Mouse (Mus musculus) G1E (cell line): ENCODE measurements around the gene Wdr61. TPM values are rescaled to one million over a fixed set of nuclear protein-coding genes. Genes with fewer than 3 reads are reported as not detected.
"Not testable (repeated sequence)": the region's sequence is repeated elsewhere in the genome, so short reads cannot be mapped to it uniquely, and the experiment has no call there.

ENCODE experiments used
- ATAC-seq: 2 replicates; pipeline ENCODE4 v1.8.0; 2016; ENCODE audit warnings: mild to moderate bottlenecking; ENCODE audit not compliant: insufficient number of reproducible peaks, poor library complexity, low FRiP score, severe bottlenecking; ENCODE audit errors: extremely low read depth
- DNase-seq: peaks from one replicate; pipeline ENCODE4 v3.0.0; 2012; ENCODE audit warnings: low spot score
- H3K27me3 ChIP-seq: 2 replicates; pipeline ENCODE4 v1.6.1; 2012; ENCODE audit warnings: mild to moderate bottlenecking, low read length, inconsistent platforms; ENCODE audit not compliant: insufficient read depth
- H3K36me3 ChIP-seq: replicated peaks from 2 replicates; pipeline ENCODE3; 2012; ENCODE audit warnings: mild to moderate bottlenecking, inconsistent platforms
- H3K4me1 ChIP-seq: 2 replicates; pipeline ENCODE4 v1.6.1; 2012; ENCODE audit warnings: low read depth, low read length, inconsistent platforms, mixed read lengths; ENCODE audit not compliant: insufficient read depth
- H3K4me3 ChIP-seq: 2 replicates; pipeline ENCODE4 v1.5.1; 2012; ENCODE audit warnings: low read depth, mild to moderate bottlenecking, inconsistent platforms, low read length, moderate library complexity, mixed read lengths
- H3K9me3 ChIP-seq: replicated peaks from 2 replicates; pipeline ENCODE4 v1.6.1; 2012; ENCODE audit warnings: inconsistent platforms
- CTCF ChIP-seq: IDR thresholded peaks from 2 replicates; pipeline ENCODE4 v1.5.1; 2012; ENCODE audit warnings: low read depth, low read length, inconsistent platforms, mixed read lengths
- GATA1 ChIP-seq: IDR thresholded peaks from 2 replicates; pipeline ENCODE4 v1.6.1; 2012; ENCODE audit warnings: borderline replicate concordance, low read length, inconsistent platforms, mixed read lengths
- GATA2 ChIP-seq: IDR thresholded peaks from 2 replicates; pipeline ENCODE4 v1.6.1; 2012; ENCODE audit warnings: low read depth, low read length, inconsistent platforms, borderline replicate concordance
- POLR2AphosphoS5 ChIP-seq: IDR thresholded peaks from 2 replicates; pipeline ENCODE4 v1.6.1; 2012; ENCODE audit warnings: low read depth, low read length, inconsistent platforms; ENCODE audit not compliant: insufficient replicate concordance
- TAL1 ChIP-seq: conservative IDR thresholded peaks from 2 replicates; pipeline ENCODE4 v1.6.1; 2012; ENCODE audit warnings: low read depth, low read length, inconsistent platforms, mixed read lengths
- polyA plus RNA-seq: library from polyadenylated mRNA; stranded (reverse); fragments of >175 nt; gene quantifications from 2 replicates; pipeline ENCODE4 v1.2.3, GENCODE M21; 2012
- total RNA-seq, 2 experiments: library from RNA; stranded (forward) in 1 of 2; stranded (reverse) in 1 of 2; fragments of 200-1000 nt in 1 of 2; fragments of >200 nt in 1 of 2; fragmentation: Nextera tagmentation in 1 of 2; gene quantifications; 2 replicates each; pipeline ENCODE4 v1.2.3; 2014 to 2017

Gene Wdr61
- total and polyA plus RNA-seq, 3 experiments = 32.6 to 109 (median 55.8) TPM

DNA sequence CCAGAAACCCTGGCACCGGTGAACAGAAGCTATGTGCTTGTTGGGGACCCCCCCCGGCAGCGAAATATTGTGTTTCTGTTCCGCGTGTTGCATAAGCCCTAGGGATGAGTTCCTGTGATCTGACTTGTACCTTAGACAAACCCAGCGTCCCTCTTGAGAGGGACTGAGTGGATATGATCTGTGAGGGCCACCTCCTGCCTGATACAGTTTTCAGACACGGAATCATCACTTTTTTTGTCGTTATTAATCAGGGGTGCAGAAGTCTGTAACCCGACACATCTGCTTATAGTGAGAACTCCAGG, 34.2 kb downstream of the Wdr61 start:
- peaks cover 9% of the 10 kb centered on the region for H3K27me3 ChIP-seq
- no peak for TF ChIP-seq TAL1
- TF ChIP-seq GATA2 = no peak
- TF ChIP-seq GATA1 = no peak
- no peak for TF ChIP-seq CTCF
- no peak for TF ChIP-seq POLR2AphosphoS5
- no peaks in the 10 kb centered on the region for H3K36me3 ChIP-seq
- H3K4me3 ChIP-seq = no peak overlapping the region
- DNase-seq (no peak), ATAC-seq (no peak)
- H3K9me3 ChIP-seq = peaks cover 4% of the 10 kb centered on the region; the same call in 1 of the 2 replicates
- H3K4me1 ChIP-seq = peaks cover 7% of the 10 kb centered on the region

DNA sequence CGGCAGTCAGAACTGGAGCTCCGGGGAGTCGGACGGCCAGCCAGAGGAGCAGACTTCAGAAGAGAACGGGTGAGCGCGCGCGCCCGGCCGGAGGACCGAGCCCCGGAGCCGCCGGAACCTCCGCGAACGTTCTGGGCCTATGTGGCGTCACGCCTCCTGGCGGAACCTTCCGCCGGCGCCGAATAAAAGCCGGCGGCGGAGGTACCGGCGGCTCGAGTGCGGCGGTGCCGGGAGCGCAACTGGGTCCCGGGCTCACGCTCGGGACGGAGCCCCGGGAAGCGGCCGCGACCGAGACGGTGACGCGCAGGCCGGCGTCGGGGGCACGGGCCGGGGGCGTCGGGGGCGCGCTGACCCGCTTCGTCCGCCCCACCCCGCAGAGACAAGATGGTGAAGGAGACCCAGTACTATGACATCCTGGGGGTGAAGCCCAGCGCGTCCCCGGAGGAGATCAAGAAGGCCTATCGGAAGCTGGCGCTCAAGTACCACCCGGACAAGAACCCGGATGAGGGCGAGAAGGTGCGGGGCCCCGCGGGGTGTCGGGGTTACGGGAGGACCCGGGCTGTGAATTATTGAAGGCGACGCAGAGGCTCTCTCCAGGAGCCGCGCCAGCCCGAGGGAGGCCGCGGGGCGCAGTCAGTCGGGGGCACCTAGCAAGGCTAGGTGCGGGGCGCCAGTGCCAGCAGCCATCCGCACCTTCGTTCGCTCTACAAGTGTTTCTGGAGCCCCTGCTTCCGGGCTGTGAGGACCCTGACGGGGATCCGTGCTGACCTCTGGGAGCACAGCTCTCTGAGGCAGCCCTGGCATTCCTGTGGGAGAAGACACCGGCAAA, 34.8 kb downstream of the Wdr61 start:
- H3K4me1 ChIP-seq = peaks cover 5% of the 10 kb centered on the region
- no peaks in the 10 kb centered on the region for H3K36me3 ChIP-seq
- no peak overlapping the region for H3K4me3 ChIP-seq
- peaks cover 4% of the 10 kb centered on the region; the same call in 1 of the 2 replicates for H3K9me3 ChIP-seq
- no peak for DNase-seq
- no peak for ATAC-seq
- H3K27me3 ChIP-seq = peaks cover 9% of the 10 kb centered on the region
- TF ChIP-seq CTCF (no peak), GATA1 (no peak), POLR2AphosphoS5 (no peak), TAL1 (no peak), GATA2 (no peak)

DNA sequence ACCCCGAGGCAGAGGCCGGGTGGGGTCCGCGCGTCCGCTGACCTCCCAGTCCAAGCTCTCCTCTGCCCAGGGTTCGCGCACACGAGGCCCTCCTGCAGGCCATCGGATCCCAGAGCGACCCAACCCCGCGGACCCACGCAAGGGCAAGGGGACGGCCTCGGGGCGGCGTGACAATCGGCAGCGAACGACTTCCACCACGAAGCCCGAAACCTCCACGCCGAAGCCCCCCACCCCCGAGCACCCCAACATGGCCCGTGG, 35.3 kb downstream of the Wdr61 start:
- Histone ChIP-seq H3K36me3 (no peaks in the 10 kb centered on the region), H3K4me3 (no peak overlapping the region), H3K9me3 (peaks cover 4% of the 10 kb centered on the region; the same call in 1 of the 2 replicates), H3K4me1 (peaks cover 2% of the 10 kb centered on the region; the same call in 1 of the 2 replicates), H3K27me3 (peaks cover 9% of the 10 kb centered on the region; the same call in 1 of the 2 replicates)
- DNase-seq = no peak
- TF ChIP-seq CTCF (no peak), GATA1 (no peak), TAL1 (no peak), POLR2AphosphoS5 (no peak), GATA2 (no peak)
- ATAC-seq = no peak

DNA sequence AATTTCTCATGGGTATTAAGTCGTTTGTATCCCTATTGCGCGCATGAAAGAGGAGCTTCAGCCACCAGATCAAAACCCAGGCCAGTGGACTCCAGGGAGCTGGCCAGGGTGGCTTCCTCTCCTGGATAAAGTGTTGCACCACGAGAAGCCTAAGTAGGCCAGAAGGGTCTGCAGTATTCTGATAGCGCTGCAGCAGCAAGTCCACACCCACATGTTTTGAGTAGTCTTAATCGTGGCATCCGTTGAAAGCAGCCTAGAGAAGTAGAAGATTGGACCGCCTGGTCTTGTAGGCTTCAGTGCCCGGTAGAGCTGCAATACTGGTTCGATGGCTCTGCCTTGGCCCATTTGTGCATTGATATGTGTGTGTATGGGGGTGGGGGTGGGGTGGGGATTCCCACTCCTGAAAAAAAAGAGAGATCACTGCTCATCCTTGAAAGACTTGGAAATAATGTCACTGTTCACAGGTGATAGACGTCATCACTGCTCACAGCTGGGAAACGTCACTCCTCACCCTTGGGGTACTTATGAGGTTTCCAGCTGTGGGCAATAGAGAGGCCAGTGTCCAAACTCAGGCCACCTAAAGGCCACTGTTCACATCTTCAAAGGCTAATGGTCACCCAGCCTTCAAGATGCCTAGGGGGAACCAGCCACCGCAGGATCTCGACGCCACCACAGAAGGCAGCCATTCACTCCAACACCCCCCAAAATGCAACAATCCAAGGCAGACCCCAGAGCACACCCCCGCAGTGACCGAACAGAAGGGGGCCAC, 35.8 kb downstream of the Wdr61 start, which contains the start of gene Dnaja4:
TSS of gene Dnaja4 (plus strand) at position 556 of the 769 bp plus-strand sequence.
- no peak for ATAC-seq
- Histone ChIP-seq H3K4me3 (no peak within 1 kb of the TSS), H3K27me3 (peaks cover 9% of the 10 kb centered on the region; the same call in 1 of the 2 replicates), H3K9me3 (peaks cover 4% of the 10 kb centered on the region; the same call in 1 of the 2 replicates), H3K4me1 (no peaks in the 10 kb centered on the region), H3K36me3 (no peaks in the 10 kb centered on the region)
- TF ChIP-seq CTCF (no peak), GATA2 (no peak)
- no peak for DNase-seq

DNA sequence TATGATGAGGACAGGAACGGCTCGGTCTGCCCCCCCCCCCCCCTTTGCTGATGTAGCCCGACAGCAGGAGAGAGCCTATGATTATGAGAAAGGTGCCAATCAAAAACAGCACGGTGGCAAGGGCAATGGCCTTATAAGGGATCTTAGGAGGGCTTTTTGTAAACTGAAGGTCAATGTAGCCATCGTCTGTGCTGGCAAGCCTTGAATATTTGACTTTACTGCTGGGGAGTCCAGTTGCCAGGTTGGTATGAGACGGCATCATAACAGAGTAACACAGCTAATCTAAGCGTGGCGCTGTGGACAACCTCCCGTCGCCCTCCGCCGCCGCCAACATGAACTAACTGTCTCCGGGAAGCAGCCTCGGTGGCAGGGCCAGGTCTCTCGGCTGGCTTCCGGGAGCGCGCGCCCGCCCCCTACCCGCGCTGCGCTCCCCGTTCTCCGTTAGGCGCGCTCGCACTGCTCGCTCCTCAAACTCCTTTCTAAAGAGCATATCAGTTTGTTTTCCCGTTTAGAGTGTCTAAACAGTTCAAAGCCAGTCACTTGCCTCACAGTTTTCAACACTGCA, 43.0 kb downstream of the Wdr61 start:
- DNase-seq, H3K4me1 ChIP-seq, H3K36me3 ChIP-seq, H3K4me3 ChIP-seq, H3K9me3 ChIP-seq: not testable (repeated sequence)
- peak; percentile 57; the same call in 1 of the 2 replicates for ATAC-seq
- H3K27me3 ChIP-seq = peaks cover 26% of the 10 kb centered on the region

DNA sequence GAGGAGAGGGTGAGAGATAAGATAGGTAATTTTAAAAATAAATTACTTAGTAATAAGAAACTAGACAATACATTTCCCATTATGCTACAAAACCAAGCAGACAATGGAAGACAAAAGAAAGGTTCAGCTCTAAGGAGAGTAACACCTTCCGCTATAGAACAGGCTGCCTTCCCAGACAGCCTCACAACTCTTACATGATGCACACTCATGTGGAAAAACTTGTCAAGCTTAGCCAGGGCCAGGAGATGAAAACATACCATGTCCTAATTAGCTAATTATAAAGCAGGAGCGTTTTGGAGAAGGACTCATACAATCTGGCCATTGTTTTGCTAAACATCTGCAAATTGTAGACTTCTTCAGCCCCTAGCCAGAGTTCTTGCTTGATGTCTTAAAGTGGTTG, 43.6 kb downstream of the Wdr61 start:
- not testable (repeated sequence) for DNase-seq, H3K4me1 ChIP-seq, ATAC-seq, H3K4me3 ChIP-seq, H3K9me3 ChIP-seq, H3K36me3 ChIP-seq
- H3K27me3 ChIP-seq = peaks cover 26% of the 10 kb centered on the region

DNA sequence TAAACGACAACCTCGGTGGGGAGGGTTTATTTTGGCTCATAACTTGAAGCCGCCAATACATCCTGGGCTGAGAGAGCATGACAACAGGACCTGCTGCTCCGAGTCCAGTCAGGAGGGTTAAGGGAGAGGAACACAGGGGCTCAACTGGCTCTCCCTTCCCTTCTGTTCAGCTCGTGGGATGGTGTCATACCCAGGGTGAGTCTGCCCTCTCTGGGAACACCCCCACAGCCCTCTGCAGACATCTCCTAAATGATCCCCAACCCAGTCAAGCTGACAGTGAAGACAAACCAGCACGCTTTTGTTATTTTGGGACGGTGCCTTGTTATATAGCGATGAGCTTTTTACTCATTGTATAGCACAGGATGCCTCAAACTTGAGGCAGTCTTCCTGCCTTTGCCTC, 44.9 kb downstream of the Wdr61 start:
- H3K4me3 ChIP-seq = no peak overlapping the region
- H3K27me3 ChIP-seq = peaks cover 26% of the 10 kb centered on the region
- no peaks in the 10 kb centered on the region for H3K9me3 ChIP-seq
- H3K36me3 ChIP-seq = no peaks in the 10 kb centered on the region
- no peak for DNase-seq
- no peak for ATAC-seq
- H3K4me1 ChIP-seq = no peaks in the 10 kb centered on the region
- no peak for TF ChIP-seq GATA1
- no peak for TF ChIP-seq TAL1
- TF ChIP-seq CTCF = no peak
- no peak for TF ChIP-seq GATA2
- TF ChIP-seq POLR2AphosphoS5 = no peak
